Mouse (Mus musculus) kidney, adult 2 months (tissue): ENCODE measurements around the gene Hivep2.

ENCODE experiments used
- CTCF ChIP-seq: fragments of 200-500 bp; conservative IDR thresholded peaks from 2 replicates; pipeline ENCODE4 v1.5.1; 2011; ENCODE audit warnings: low read depth, mild to moderate bottlenecking, control low read depth, low read length, moderate library complexity, mixed read lengths; ENCODE audit not compliant: insufficient read depth, insufficient read length
- POLR2A ChIP-seq: fragments of 200-500 bp; IDR thresholded peaks from one replicate; pipeline ENCODE4 v1.6.1; 2011; ENCODE audit warnings: low read depth, low read length, control low read depth

DNA sequence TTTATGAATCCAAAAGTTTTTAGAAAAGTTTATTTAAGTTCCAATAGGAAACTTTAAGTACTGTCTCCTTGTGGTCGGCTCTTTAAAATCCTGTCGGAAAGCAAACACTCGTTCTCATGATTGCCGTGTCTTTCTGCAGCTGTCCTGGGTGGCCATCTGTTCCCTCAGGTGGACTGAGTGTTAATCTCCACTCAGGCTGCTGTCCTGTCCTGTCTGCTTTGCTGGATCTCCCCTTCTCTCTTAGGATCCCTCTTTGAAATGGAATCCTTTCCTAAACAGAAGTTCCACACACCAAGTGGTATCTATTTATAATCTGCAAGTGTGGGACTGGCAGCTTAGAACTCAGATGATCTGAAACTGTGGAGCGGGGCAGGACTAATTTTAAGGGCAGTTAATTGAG is 75.7 kb downstream of the Hivep2 start:
- TF ChIP-seq CTCF (no peak), POLR2A (no peak)
